Mouse (Mus musculus) intestine, postnatal 0 days (tissue): ENCODE measurements around the gene AC161166.1. TPM values are rescaled to one million over a fixed set of nuclear protein-coding genes. Genes with fewer than 3 reads are reported as not detected.

Experiments
- ATAC-seq: fragments of 200-750 bp; cut with Nextera tagmentation; 2 replicates; pipeline ENCODE4 v1.8.0; 2017; ENCODE audit warnings: mild to moderate bottlenecking, moderate TSS enrichment, moderate library complexity
- H3K27ac ChIP-seq: fragments of 300-500 bp; sonication (generic); 2 replicates; pipeline ENCODE4 v1.5.1; 2014; ENCODE audit warnings: mild to moderate bottlenecking, low read depth, low read length, moderate library complexity
- H3K27me3 ChIP-seq: fragments of 300-500 bp; sonication (generic); replicated peaks from 2 replicates; pipeline ENCODE4 v1.6.1; 2014; ENCODE audit warnings: low read length, mixed read lengths; ENCODE audit not compliant: control insufficient read depth, insufficient read depth
- H3K36me3 ChIP-seq: fragments of 300-500 bp; sonication (generic); 2 replicates; pipeline ENCODE4 v1.6.1; 2014; ENCODE audit warnings: mild to moderate bottlenecking, moderate library complexity; ENCODE audit not compliant: control insufficient read depth, insufficient read depth
- H3K4me1 ChIP-seq: fragments of 300-500 bp; sonication (generic); replicated peaks from 2 replicates; pipeline ENCODE4 v1.6.1; 2014; ENCODE audit warnings: antibody characterized with exemption, low read length, mixed read lengths; ENCODE audit not compliant: control insufficient read depth, insufficient read depth
- H3K4me2 ChIP-seq: fragments of 300-500 bp; sonication (generic); replicated peaks from 2 replicates; pipeline ENCODE4 v1.6.1; 2014; ENCODE audit warnings: low read depth, mild to moderate bottlenecking, moderate library complexity
- H3K4me3 ChIP-seq: fragments of 300-500 bp; sonication (generic); 2 replicates; pipeline ENCODE4 v1.5.1; 2014; ENCODE audit warnings: low read depth, low read length
- H3K9ac ChIP-seq: fragments of 300-500 bp; sonication (generic); 2 replicates; pipeline ENCODE4 v1.6.1; 2014; ENCODE audit warnings: mild to moderate bottlenecking, low read depth, low read length
- H3K9me3 ChIP-seq: fragments of 300-500 bp; sonication (generic); 2 replicates; pipeline ENCODE4 v1.6.1; 2016; ENCODE audit warnings: mixed run types; ENCODE audit not compliant: control insufficient read depth
- CTCF ChIP-seq: sonication (generic); IDR thresholded peaks from 2 replicates; pipeline ENCODE4 v1.5.1; 2016; ENCODE audit warnings: low read depth, mild to moderate bottlenecking, control low read depth, antibody characterized with exemption, moderate library complexity
- WGBS: fragments of 180-500 bp; shearing (Covaris S2); extraction: QIAGEN DNeasy Blood & Tissue Kit; methylation state at CpG from one replicate; pipeline ENCODE4 v1.1.7; 2014; 5-methylcytosine and 5-hydroxymethylcytosine counted together
- polyA plus RNA-seq: library from polyadenylated mRNA; unstranded; fragments of >200 nt; fragmentation: Nextera tagmentation; extraction: Ambion mirVana; gene quantifications from 2 replicates; pipeline ENCODE4 v1.2.1, GENCODE M21; 2015

The AC161166.1 gene
- polyA plus RNA-seq, 1 experiment from 2014 or later, result 0.05 TPM

DNA sequence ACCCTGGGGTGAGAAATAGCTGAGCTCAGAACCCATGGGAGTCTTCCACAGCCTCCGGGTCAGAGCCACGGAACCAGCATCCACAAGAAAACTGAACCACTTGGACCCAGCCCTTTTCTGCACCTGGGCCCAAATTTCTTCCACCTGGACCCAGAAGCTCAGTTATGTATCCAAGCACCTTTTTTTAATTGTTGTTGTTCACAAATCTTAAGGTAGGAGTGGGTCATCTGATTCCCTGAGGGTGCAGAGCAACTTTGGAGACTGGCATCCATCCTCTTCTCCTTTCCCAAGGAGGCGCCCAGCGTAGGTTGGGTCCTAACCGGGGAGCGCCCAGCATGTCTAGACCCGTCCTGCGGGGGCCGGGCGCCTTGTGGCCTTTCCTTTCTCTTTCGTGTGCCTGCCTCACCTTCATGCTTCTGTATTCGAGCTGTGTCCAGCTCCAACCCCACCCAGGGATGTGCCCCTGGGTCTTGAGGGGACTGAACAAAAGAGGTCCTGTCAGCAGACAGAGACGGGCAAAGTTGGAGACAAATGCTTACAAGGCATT is 33.9 kb upstream of the AC161166.1 start, which contains the start of the genes Pinlyp and Xrcc1:
TSS of gene Pinlyp (minus strand) at position 51 of the 547 bp plus-strand sequence.
TSS of gene Xrcc1 (plus strand) at position 222 of the 547 bp plus-strand sequence.
- H3K4me2 ChIP-seq, result peak within 1 kb of the TSS; percentile 85
- H3K4me1 ChIP-seq, result 0 out of 2 replicates have a peak, but pooled peaks cover 3% of the 10 kb centered on the region
- ATAC-seq, result 0 out of 2 replicates have a peak, but pooled peaks have one; percentile 6
- 29% methylated on average over 13 of the region's 13 CpGs for WGBS
- no peak for TF ChIP-seq CTCF
- no peaks in the 10 kb centered on the region for H3K27me3 ChIP-seq
- H3K4me3 ChIP-seq, result peak within 1 kb of the TSS; percentile 92
- no peaks in the 10 kb centered on the region for H3K9me3 ChIP-seq
- peak within 1 kb of the TSS; percentile 30 for H3K27ac ChIP-seq
- no peaks in the 10 kb centered on the region; the same call in 1 of the 2 replicates for H3K36me3 ChIP-seq
- peak within 1 kb of the TSS; percentile 77 for H3K9ac ChIP-seq

DNA sequence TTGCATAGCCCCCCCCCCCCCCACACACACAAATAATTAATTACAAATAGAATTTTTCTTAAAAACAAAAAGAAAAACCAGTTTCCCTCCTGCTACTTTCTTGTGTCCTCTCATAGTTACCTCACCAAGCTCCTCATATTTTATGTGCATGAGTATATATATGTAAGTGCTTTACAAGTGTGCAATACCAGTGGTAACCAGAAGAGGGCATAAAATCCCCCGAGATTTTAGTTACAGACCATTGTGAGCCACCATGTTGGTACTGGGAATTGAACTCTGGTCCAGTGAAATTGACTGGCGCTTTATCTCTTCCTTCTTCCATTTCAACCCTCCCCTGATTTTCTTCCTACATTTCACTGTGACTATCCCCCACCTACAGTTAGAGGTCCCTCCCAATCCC is 32.3 kb upstream of the AC161166.1 start:
- peak; percentile 36 for TF ChIP-seq CTCF
- Histone ChIP-seq H3K36me3 (no peaks in the 10 kb centered on the region), H3K4me2 (no peak overlapping the region), H3K4me3 (no peak overlapping the region), H3K4me1 (0 out of 2 replicates have a peak, but pooled peaks cover 3% of the 10 kb centered on the region), H3K9ac (no peak overlapping the region), H3K27me3 (no peaks in the 10 kb centered on the region), H3K27ac (no peak overlapping the region), H3K9me3 (no peaks in the 10 kb centered on the region)
- ATAC-seq, result no peak
- 89% methylated on average over 2 of the region's 2 CpGs for WGBS

DNA sequence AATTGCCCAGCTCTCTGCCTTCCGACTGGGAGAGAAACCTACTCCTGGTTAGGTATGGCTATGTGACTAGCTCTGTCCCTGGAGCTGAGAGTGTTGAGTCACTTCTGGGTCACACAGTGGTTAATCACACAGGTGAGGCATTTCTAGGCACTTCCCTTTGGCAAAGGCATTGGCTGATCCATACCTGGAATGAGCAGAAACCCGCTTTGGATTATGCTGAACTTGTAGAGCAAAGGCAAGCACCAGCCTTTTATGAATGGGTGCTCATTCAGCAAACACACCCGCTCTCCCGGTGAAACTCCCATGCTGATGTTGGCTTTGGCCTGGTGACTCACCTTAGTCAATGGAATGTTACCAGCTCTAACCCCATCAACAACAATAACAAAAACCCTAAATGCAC is 27.4 kb upstream of the AC161166.1 start:
- Histone ChIP-seq H3K4me3 (no peak overlapping the region), H3K27me3 (no peaks in the 10 kb centered on the region), H3K4me2 (no peak overlapping the region), H3K9me3 (no peaks in the 10 kb centered on the region), H3K27ac (no peak overlapping the region), H3K4me1 (no peaks in the 10 kb centered on the region), H3K9ac (no peak overlapping the region), H3K36me3 (peaks cover 11% of the 10 kb centered on the region; the same call in 1 of the 2 replicates)
- TF ChIP-seq CTCF, result no peak
- 89% methylated on average over 4 of the region's 4 CpGs for WGBS
- no peak for ATAC-seq

DNA sequence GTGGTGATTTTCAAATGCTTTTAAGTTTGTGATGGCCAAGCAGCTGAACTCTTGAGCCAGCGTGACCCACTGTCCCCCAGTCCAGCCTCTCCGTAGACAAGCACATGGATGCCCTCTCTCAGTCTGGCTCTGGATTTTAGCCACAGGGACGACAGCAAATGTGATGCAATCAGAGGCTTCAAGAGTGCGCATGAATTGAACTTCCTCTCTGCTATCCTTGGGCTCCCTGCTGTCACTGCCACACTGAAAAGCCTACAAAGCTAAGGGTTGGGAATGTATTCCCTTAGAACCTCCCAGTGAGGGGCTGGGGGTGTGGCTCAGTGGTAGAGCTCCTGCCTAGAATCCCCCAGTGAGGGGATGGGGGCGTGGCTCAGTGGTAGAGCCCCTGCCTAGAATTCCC is 26.4 kb upstream of the AC161166.1 start:
- H3K27me3 ChIP-seq, result no peaks in the 10 kb centered on the region
- no peak overlapping the region for H3K27ac ChIP-seq
- H3K4me1 ChIP-seq, result no peaks in the 10 kb centered on the region
- H3K4me3 ChIP-seq, result no peak overlapping the region
- peaks cover 20% of the 10 kb centered on the region; the same call in 1 of the 2 replicates for H3K36me3 ChIP-seq
- H3K9me3 ChIP-seq, result no peaks in the 10 kb centered on the region
- no peak for ATAC-seq
- no peak overlapping the region for H3K4me2 ChIP-seq
- no peak overlapping the region for H3K9ac ChIP-seq
- 71% methylated on average over 5 of the region's 5 CpGs for WGBS
- no peak for TF ChIP-seq CTCF

DNA sequence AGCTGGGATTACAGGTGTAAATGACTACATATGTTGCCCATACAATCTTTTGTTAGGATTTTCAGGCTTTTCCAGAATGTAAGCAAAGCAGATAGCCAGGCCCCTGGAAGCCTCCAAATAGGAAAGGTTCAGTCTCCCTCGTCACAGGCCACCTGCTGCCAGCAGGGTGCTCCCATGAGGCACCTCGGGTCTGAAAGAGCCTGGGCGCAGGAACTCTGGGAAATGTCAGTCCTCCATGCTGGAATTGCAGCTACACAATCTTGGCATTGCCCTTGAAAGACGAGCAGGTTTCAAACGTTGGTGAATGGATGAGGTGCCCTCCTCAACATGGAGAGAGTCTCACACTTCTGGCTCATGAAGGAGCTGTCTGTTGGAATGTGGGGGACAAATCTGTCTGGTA is 25.9 kb upstream of the AC161166.1 start:
- TF ChIP-seq CTCF, result 0 out of 2 replicates have a peak, but pooled peaks have one; percentile 19
- H3K4me2 ChIP-seq, result no peak overlapping the region
- ATAC-seq, result no peak
- H3K4me1 ChIP-seq, result no peaks in the 10 kb centered on the region
- H3K9ac ChIP-seq, result no peak overlapping the region
- no peak overlapping the region for H3K27ac ChIP-seq
- WGBS, result 42% methylated on average over 5 of the region's 5 CpGs
- H3K4me3 ChIP-seq, result no peak overlapping the region
- H3K36me3 ChIP-seq, result peaks cover 26% of the 10 kb centered on the region
- no peaks in the 10 kb centered on the region for H3K27me3 ChIP-seq
- H3K9me3 ChIP-seq, result no peaks in the 10 kb centered on the region

DNA sequence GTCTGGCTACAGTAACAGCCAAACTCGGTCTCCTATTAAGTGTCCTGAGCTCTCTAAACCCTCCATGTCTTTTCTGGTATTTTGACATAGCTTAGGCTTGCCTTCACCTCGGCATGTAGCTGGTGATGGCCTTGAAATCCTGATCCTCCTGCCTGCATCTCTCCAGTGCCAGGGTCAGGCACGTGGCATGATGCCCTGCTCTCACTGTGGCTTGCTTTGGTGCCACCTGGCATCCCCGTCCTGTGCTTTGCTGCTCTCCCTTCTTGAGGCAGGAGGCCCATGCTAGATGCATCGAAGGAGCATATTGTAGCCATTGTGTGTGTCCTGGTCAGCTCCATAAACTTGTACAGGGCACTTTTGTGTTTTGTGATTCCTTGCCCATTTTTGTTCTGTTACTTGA is 25.3 kb upstream of the AC161166.1 start:
- H3K9ac ChIP-seq, result no peak overlapping the region
- no peak overlapping the region for H3K27ac ChIP-seq
- no peak for TF ChIP-seq CTCF
- no peaks in the 10 kb centered on the region for H3K4me1 ChIP-seq
- no peak for ATAC-seq
- H3K4me2 ChIP-seq, result no peak overlapping the region
- H3K36me3 ChIP-seq, result peaks cover 29% of the 10 kb centered on the region
- H3K27me3 ChIP-seq, result no peaks in the 10 kb centered on the region
- no peaks in the 10 kb centered on the region for H3K9me3 ChIP-seq
- WGBS, result 77% methylated on average over 5 of the region's 5 CpGs
- H3K4me3 ChIP-seq, result no peak overlapping the region
